Mouse (Mus musculus): ENCODE data around the gene Kif26b. TPM values are rescaled to one million over a fixed set of nuclear protein-coding genes. Genes with fewer than 3 reads are reported as not detected.

The Kif26b gene
- polyA plus RNA-seq, 1 experiment from 2014 or later = 4.9 TPM

- Histone ChIP-seq H3K9ac (no peak overlapping the region), H3K9me3 (no peaks in the 10 kb centered on the region), H3K4me1 (replicated peaks) (no peaks in the 10 kb centered on the region), H3K27ac (no peak overlapping the region), H3K4me3 (replicated peaks) (no peak overlapping the region), H3K27me3 (replicated peaks) (no peaks in the 10 kb centered on the region), H3K4me2 (replicated peaks) (no peak overlapping the region), H3K36me3 (no peaks in the 10 kb centered on the region)
- ATAC-seq = peak; percentile 63
- WGBS = 76% methylated on average over 3 of the region's 3 CpGs
Measured at GRCm38 (mm10) chr1:178544585-178544984, 15.7 kb downstream of the Kif26b start.

- Histone ChIP-seq H3K4me3 (replicated peaks) (no peak overlapping the region), H3K4me1 (replicated peaks) (no peaks in the 10 kb centered on the region), H3K36me3 (no peaks in the 10 kb centered on the region), H3K27ac (no peak overlapping the region), H3K27me3 (replicated peaks) (no peaks in the 10 kb centered on the region), H3K9ac (no peak overlapping the region), H3K4me2 (replicated peaks) (no peak overlapping the region), H3K9me3 (no peaks in the 10 kb centered on the region)
- WGBS = 88% methylated on average over 4 of the region's 4 CpGs
- no peak for ATAC-seq
Measured at GRCm38 (mm10) chr1:178549576-178549975, 20.7 kb downstream of the Kif26b start.

DNA sequence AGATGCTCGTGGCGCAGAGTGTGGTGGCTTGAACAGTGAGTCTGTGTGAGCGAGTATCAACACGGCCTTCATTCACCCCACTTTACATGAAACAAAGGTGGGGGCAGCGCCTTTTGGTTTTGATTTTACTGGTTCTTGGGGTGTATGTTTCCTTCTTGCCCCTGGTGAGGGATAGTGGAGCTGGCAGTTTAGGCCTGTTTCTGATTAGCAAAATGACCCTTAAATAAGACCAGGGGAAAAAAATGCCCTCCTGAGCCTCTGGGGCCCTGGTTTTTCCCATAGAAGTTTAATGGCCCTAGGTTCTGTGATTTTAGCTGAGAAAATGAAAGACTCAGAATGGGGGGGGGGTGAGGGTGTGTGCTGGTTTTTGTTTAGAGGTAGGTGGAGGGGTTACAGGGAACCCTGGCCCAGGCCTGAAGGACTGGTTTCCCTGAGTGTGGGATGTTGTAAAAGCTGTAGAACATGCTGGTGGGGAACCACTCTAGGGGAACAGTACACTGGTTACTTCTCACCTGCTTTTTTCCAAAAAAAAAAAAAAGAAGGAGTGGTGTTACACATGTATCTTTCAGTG lies 21.6 kb downstream of the Kif26b start:
- 96% methylated on average over 5 of the region's 5 CpGs for whole genome bisulfite sequencing
- H3K4me1 ChIP-seq (replicated peaks) = no peaks in the 10 kb centered on the region
- no peak for ATAC-seq

GRCm38 (mm10) chr1:178552278-178552897 lies 23.5 kb downstream of the Kif26b start:
- no peak overlapping the region for H3K9ac ChIP-seq
- no peak overlapping the region for H3K27ac ChIP-seq
- no peaks in the 10 kb centered on the region for H3K27me3 ChIP-seq (replicated peaks)
- no peaks in the 10 kb centered on the region for H3K9me3 ChIP-seq
- no peaks in the 10 kb centered on the region for H3K4me1 ChIP-seq (replicated peaks)
- ATAC-seq = no peak
- H3K4me3 ChIP-seq (replicated peaks) = no peak overlapping the region
- H3K36me3 ChIP-seq = no peaks in the 10 kb centered on the region
- H3K4me2 ChIP-seq (replicated peaks) = no peak overlapping the region
- WGBS = 84% methylated on average over 6 of the region's 6 CpGs

More for the DNA sequence above, 21.6 kb downstream of the Kif26b start:
- Histone ChIP-seq H3K36me3 (no peaks in the 10 kb centered on the region), H3K4me3 (replicated peaks) (no peak overlapping the region), H3K27me3 (replicated peaks) (no peaks in the 10 kb centered on the region), H3K9me3 (no peaks in the 10 kb centered on the region), H3K9ac (no peak overlapping the region), H3K4me2 (replicated peaks) (no peak overlapping the region), H3K27ac (no peak overlapping the region)

DNA sequence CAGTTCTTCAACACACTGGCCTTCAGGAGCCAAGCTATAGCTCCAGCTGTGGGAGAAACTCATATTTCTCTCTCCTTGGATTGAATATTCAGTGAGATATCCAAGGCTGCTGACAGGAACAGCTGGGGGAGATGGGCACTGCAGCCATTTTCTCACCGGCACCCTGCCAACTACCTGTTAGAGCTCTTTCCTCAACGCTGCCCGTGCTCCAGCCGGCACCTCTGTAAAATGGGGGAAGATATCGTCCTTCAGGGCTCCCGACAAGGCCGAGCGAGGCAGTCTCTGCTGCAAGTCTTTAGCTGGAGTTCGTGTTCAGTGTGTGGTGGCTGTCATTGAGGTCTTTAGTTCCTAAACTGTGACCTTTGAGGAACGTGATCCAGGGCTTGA lies 24.0 kb downstream of the Kif26b start:
- Histone ChIP-seq H3K4me3 (replicated peaks) (no peak overlapping the region), H3K4me1 (replicated peaks) (no peaks in the 10 kb centered on the region), H3K9ac (no peak overlapping the region), H3K27ac (no peak overlapping the region), H3K36me3 (no peaks in the 10 kb centered on the region), H3K4me2 (replicated peaks) (no peak overlapping the region), H3K9me3 (no peaks in the 10 kb centered on the region), H3K27me3 (replicated peaks) (no peaks in the 10 kb centered on the region)
- WGBS = 71% methylated on average over 10 of the region's 10 CpGs
- no peak for ATAC-seq

- no peaks in the 10 kb centered on the region for H3K36me3 ChIP-seq
- WGBS = 93% methylated on average over 8 of the region's 8 CpGs
- H3K27me3 ChIP-seq (replicated peaks) = no peaks in the 10 kb centered on the region
- no peak overlapping the region for H3K4me2 ChIP-seq (replicated peaks)
- no peak overlapping the region for H3K27ac ChIP-seq
- no peaks in the 10 kb centered on the region for H3K4me1 ChIP-seq (replicated peaks)
- no peak for ATAC-seq
- H3K9me3 ChIP-seq = no peaks in the 10 kb centered on the region
- no peak overlapping the region for H3K4me3 ChIP-seq (replicated peaks)
- H3K9ac ChIP-seq = no peak overlapping the region
Measured at GRCm38 (mm10) chr1:178556226-178556625, 27.3 kb downstream of the Kif26b start.

DNA sequence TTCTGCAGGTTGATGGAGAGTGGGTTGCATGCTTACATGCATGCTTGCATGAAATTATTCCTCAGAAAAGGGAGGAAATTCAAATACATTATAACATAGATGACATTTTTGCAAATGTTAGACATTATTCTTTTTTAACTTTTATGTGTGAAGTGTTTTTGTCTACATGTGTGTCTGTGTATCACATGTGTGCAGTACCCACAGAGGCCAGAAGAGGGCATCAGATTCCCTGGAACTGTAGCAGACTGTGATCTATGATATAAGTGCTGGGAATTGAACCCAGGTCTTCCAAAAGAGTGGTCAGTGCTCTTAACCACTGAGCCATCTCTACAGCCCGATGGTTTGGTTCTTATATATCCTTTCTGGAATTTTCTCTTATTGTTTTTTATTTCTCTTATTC lies 31.1 kb downstream of the Kif26b start:
- H3K4me1 ChIP-seq (replicated peaks) = no peaks in the 10 kb centered on the region; the same call in 1 of the 2 replicates
- WGBS = 94% methylated on average over 1 of the region's 1 CpGs
- no peak overlapping the region for H3K4me3 ChIP-seq (replicated peaks)
- H3K9ac ChIP-seq = no peak overlapping the region
- no peaks in the 10 kb centered on the region for H3K27me3 ChIP-seq (replicated peaks)
- ATAC-seq = no peak
- no peak overlapping the region for H3K27ac ChIP-seq
- H3K4me2 ChIP-seq (replicated peaks) = no peak overlapping the region
- H3K36me3 ChIP-seq = no peaks in the 10 kb centered on the region
- H3K9me3 ChIP-seq = no peaks in the 10 kb centered on the region

DNA sequence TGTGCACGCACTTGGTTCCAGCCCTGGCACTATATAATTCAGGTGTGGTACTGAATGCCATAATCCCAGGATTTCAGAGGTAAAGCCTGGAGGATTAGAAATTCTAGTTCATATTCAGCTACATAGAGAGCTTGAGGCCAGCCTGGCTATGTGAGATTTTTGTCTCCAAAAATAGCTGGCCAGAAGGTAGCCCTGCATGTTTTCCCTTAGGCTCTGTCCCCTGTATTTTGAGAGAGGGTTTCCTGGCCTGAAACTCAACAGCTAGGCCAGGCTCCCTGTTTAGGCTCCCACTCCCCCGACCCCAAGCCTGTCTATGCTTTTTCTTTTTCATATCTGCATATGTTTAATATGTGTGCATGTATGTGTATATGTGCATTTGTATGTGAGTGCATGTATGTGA lies 34.9 kb downstream of the Kif26b start:
- Histone ChIP-seq H3K36me3 (no peaks in the 10 kb centered on the region), H3K4me2 (replicated peaks) (no peak overlapping the region), H3K27me3 (replicated peaks) (no peaks in the 10 kb centered on the region), H3K4me3 (replicated peaks) (no peak overlapping the region), H3K9me3 (no peaks in the 10 kb centered on the region), H3K4me1 (replicated peaks) (peaks cover 1% of the 10 kb centered on the region), H3K27ac (no peak overlapping the region), H3K9ac (no peak overlapping the region)
- no peak for ATAC-seq
- 78% methylated on average over 2 of the region's 2 CpGs for WGBS

DNA sequence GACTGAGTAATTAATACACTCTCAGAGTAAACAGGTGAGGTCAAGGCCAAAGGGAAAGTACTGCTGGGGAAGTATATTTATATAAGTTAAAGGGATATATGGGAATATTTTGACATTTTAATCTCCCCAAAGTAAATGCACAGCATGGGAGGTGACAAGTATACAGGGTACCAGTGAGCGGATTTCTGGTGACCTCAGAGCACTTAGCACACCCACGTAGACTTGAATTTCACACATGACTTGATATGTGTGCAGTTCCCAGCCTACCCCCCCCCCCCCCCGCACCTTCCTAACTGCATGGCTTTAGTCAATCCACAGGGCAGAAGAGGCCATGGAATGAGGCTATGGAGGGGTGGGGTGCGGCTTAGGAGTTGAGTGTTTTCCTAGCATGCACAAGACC lies 35.9 kb downstream of the Kif26b start:
- H3K4me3 ChIP-seq (replicated peaks) = no peak overlapping the region
- no peaks in the 10 kb centered on the region for H3K27me3 ChIP-seq (replicated peaks)
- H3K27ac ChIP-seq = no peak overlapping the region
- no peaks in the 10 kb centered on the region for H3K9me3 ChIP-seq
- no peaks in the 10 kb centered on the region for H3K36me3 ChIP-seq
- 56% methylated on average over 4 of the region's 4 CpGs for WGBS
- peaks cover 5% of the 10 kb centered on the region for H3K4me1 ChIP-seq (replicated peaks)
- H3K9ac ChIP-seq = no peak overlapping the region
- no peak overlapping the region for H3K4me2 ChIP-seq (replicated peaks)
- no peak for ATAC-seq

DNA sequence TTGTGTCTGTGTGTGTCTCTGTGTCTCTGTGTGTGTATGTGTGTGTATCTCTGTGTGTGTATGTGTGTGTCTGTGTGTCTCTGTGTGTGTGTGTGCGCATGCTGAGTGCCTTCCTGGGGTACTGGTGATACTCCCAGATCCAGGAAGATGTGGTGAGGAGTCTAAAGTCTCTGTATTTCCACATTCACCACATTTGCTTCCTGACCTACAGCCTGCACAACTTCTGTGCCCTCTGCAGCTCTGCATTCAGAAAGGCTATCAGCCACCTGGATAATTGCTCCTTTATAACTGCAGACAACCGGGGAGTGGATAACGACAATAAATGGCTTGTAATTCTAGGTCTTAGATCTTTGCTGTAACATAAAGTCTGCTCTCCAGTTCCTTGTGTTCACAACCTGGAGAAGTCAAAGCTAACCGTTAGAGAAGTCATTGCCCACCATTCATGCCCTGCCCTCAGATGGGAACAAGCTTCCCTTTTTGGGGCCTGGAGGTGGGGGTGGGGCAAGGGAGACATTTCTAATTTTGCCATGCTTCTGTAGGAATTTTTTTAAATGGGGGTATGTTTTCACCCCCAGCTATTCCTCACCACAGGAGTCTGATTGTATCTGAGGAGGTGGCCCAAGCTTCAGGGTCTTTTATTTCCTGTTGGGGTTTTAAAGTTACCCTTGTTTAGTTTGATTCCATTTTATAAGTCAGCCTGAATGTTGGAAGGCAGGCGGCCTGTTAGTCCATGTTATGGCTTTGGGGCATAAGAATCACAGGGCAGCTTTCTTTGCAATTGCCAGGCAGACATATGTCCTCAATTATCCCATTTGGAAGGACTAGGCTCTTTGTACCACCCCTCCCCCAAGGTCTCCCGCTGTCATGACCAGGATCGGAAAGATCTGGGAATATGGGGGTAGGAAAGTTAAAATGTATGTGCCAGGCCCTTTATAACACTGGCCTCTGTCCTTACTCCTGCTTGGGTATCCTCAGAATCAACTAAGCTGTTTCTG lies 39.9 kb downstream of the Kif26b start:
- H3K27ac ChIP-seq = no peak overlapping the region
- no peak overlapping the region for H3K4me2 ChIP-seq (replicated peaks)
- H3K36me3 ChIP-seq = no peaks in the 10 kb centered on the region
- H3K27me3 ChIP-seq (replicated peaks) = no peaks in the 10 kb centered on the region; the same call in 1 of the 2 replicates
- no peak overlapping the region for H3K4me3 ChIP-seq (replicated peaks)
- WGBS = 63% methylated on average over 7 of the region's 7 CpGs
- peaks cover 5% of the 10 kb centered on the region for H3K4me1 ChIP-seq (replicated peaks)
- H3K9me3 ChIP-seq = no peaks in the 10 kb centered on the region
- no peak overlapping the region for H3K9ac ChIP-seq
- ATAC-seq = peak; percentile 89

GRCm38 (mm10) chr1:178571009-178571408 lies 42.1 kb downstream of the Kif26b start:
- Histone ChIP-seq H3K36me3 (0 out of 2 replicates have a peak, but pooled peaks cover 2% of the 10 kb centered on the region), H3K4me2 (replicated peaks) (no peak overlapping the region), H3K27ac (no peak overlapping the region), H3K27me3 (replicated peaks) (no peaks in the 10 kb centered on the region; the same call in 1 of the 2 replicates), H3K4me3 (replicated peaks) (no peak overlapping the region), H3K9ac (no peak overlapping the region), H3K4me1 (replicated peaks) (peaks cover 5% of the 10 kb centered on the region; the same call in 1 of the 2 replicates), H3K9me3 (no peaks in the 10 kb centered on the region)
- WGBS = 61% methylated on average over 4 of the region's 4 CpGs
- ATAC-seq = no peak

- no peak for ATAC-seq
- H3K27ac ChIP-seq = no peak overlapping the region
- H3K36me3 ChIP-seq = 0 out of 2 replicates have a peak, but pooled peaks cover 2% of the 10 kb centered on the region
- H3K9me3 ChIP-seq = no peaks in the 10 kb centered on the region
- no peak overlapping the region for H3K4me3 ChIP-seq (replicated peaks)
- no peak overlapping the region for H3K9ac ChIP-seq
- WGBS = 69% methylated on average over 13 of the region's 13 CpGs
- H3K4me1 ChIP-seq (replicated peaks) = peaks cover 5% of the 10 kb centered on the region; the same call in 1 of the 2 replicates
- no peaks in the 10 kb centered on the region; the same call in 1 of the 2 replicates for H3K27me3 ChIP-seq (replicated peaks)
- H3K4me2 ChIP-seq (replicated peaks) = no peak overlapping the region
Measured at GRCm38 (mm10) chr1:178571885-178572444, 43.0 kb downstream of the Kif26b start.
